Mouse (Mus musculus) C2C12 (cell line): ENCODE measurements at regions not wholly inside any gene's neighbourhood (a gene's known extent, or its start where the extent isn't known, plus 50 kb on each side); places are given as distances from the start of the nearest gene placed in this dataset.

Experiments
- CEBPB ChIP-seq: IDR thresholded peaks from one replicate; pipeline ENCODE4 v1.6.1; 2011; ENCODE audit warnings: low read depth, mild to moderate bottlenecking, control low read depth, moderate library complexity
- CTCF ChIP-seq: IDR thresholded peaks from one replicate; pipeline ENCODE4 v1.5.1; 2011; ENCODE audit not compliant: control insufficient read depth, insufficient read depth, insufficient read length
- FOSL1 ChIP-seq: IDR thresholded peaks from one replicate; pipeline ENCODE4 v1.8.0; 2011; ENCODE audit warnings: mild to moderate bottlenecking, low read length; ENCODE audit not compliant: poor library complexity, insufficient read depth, severe bottlenecking
- MAX ChIP-seq: IDR thresholded peaks from one replicate; pipeline ENCODE4 v1.6.1; 2011; ENCODE audit warnings: mild to moderate bottlenecking, control low read depth
- MYOD1 ChIP-seq: IDR thresholded peaks from one replicate; pipeline ENCODE4 v1.6.1; 2011; ENCODE audit warnings: low read depth; ENCODE audit not compliant: control insufficient read depth, insufficient read length
- MYOG ChIP-seq: IDR thresholded peaks from one replicate; pipeline ENCODE4 v1.6.1; 2011; ENCODE audit not compliant: control insufficient read depth, insufficient read length; ENCODE audit errors: extremely low read depth
- USF1 ChIP-seq: IDR thresholded peaks from one replicate; pipeline ENCODE4 v1.6.1; 2011; ENCODE audit warnings: low read depth, mild to moderate bottlenecking, control low read depth, moderate library complexity

GRCm38 (mm10) chr4:34234204-34234603 lies 184.2 kb upstream of the Spaca1 start:
- no peak for TF ChIP-seq CTCF
- TF ChIP-seq USF1 = no peak
- TF ChIP-seq CEBPB = no peak
- TF ChIP-seq MAX = no peak
- no peak for TF ChIP-seq FOSL1
- TF ChIP-seq MYOG = no peak
- no peak for TF ChIP-seq MYOD1
